Mouse (Mus musculus) retina, postnatal 1 day (tissue): ENCODE results near the gene Zfp874b.
"Not testable (repeated sequence)": the region's sequence is repeated elsewhere in the genome, so short reads cannot be mapped to it uniquely, and the experiment has no call there.

Source experiments
- DNase-seq: peaks from one replicate; pipeline ENCODE4 v3.0.0-alpha.2; 2012

The Zfp874b gene

GRCm38 (mm10) chr13:67483625-67484423 is at the start of gene Zfp874b:
Gene Zfp874b, minus strand, starts transcription at chr13:67484258.
- peak; percentile 93 for DNase-seq

- DNase-seq, result no peak
These were observed 43.1 kb upstream of the Zfp874b start for GRCm38 (mm10) chr13:67527049-67527730.

GRCm38 (mm10) chr13:67525753-67526410 is 41.8 kb upstream of the Zfp874b start, which contains the start of the genes Gm26965 and Zfp87:
Gene Gm26965, minus strand, starts transcription at chr13:67526151.
Gene Zfp87, minus strand, starts transcription at chr13:67526177.
- DNase-seq, result peak; percentile 97

GRCm38 (mm10) chr13:67500908-67501307 is 16.9 kb upstream of the Zfp874b start:
- DNase-seq, result no peak

GRCm38 (mm10) chr13:67500084-67500719 is 16.1 kb upstream of the Zfp874b start, which contains the start of gene Zfp58:
Gene Zfp58, minus strand, starts transcription at chr13:67500555.
- peak; percentile 94 for DNase-seq

GRCm38 (mm10) chr13:67495631-67496030 is 11.6 kb upstream of the Zfp874b start:
- no peak for DNase-seq

GRCm38 (mm10) chr13:67484424-67484811 is 360 bp upstream of the Zfp874b start:
- no peak for DNase-seq

- no peak for DNase-seq
These were observed 2.5 kb downstream of the Zfp874b start for GRCm38 (mm10) chr13:67481528-67481927.

GRCm38 (mm10) chr13:67469274-67469673 is 14.8 kb downstream of the Zfp874b start:
- no peak for DNase-seq

GRCm38 (mm10) chr13:67463506-67464185 is 20.4 kb downstream of the Zfp874b start:
- DNase-seq, result not testable (repeated sequence)

GRCm38 (mm10) chr13:67452021-67452309 is 32.1 kb downstream of the Zfp874b start:
- no peak for DNase-seq

GRCm38 (mm10) chr13:67451172-67452020 is 32.7 kb downstream of the Zfp874b start, which contains the start of gene Zfp874a:
Gene Zfp874a, minus strand, starts transcription at chr13:67451624.
- peak; percentile 89 for DNase-seq

- not testable (repeated sequence) for DNase-seq
These were observed 47.0 kb downstream of the Zfp874b start for GRCm38 (mm10) chr13:67437095-67437494.

- no peak for DNase-seq
These were observed 55.9 kb downstream of the Zfp874b start for GRCm38 (mm10) chr13:67428116-67428515.

- not testable (repeated sequence) for DNase-seq
These were observed 58.4 kb downstream of the Zfp874b start for GRCm38 (mm10) chr13:67425699-67426098.

- not testable (repeated sequence) for DNase-seq
These were observed 61.5 kb downstream of the Zfp874b start for GRCm38 (mm10) chr13:67422532-67422931.
